Mouse (Mus musculus) ES-Bruce4 (cell line): ENCODE measurements at regions not wholly inside any gene's neighbourhood (a gene's known extent, or its start where the extent isn't known, plus 50 kb on each side); places are given as distances from the start of the nearest gene placed in this dataset.

Source experiments
- H3K27ac ChIP-seq: 2 replicates; pipeline ENCODE4 v1.5.1; 2012; ENCODE audit warnings: low read length, inconsistent platforms; ENCODE audit not compliant: insufficient read depth
- H3K27me3 ChIP-seq: 2 replicates; pipeline ENCODE4 v1.6.1; 2012; ENCODE audit warnings: mild to moderate bottlenecking, low read length, inconsistent platforms; ENCODE audit not compliant: control insufficient read depth, poor library complexity, insufficient read depth, severe bottlenecking
- H3K36me3 ChIP-seq: 2 replicates; pipeline ENCODE4 v1.6.1; 2012; ENCODE audit warnings: inconsistent platforms, mild to moderate bottlenecking, low read length, moderate library complexity; ENCODE audit not compliant: control insufficient read depth, poor library complexity, insufficient read depth, severe bottlenecking
- H3K4me1 ChIP-seq: one replicate; pipeline ENCODE4 v1.8.1; 2011; ENCODE audit warnings: low read length; ENCODE audit not compliant: control insufficient read depth, insufficient read depth
- H3K4me3 ChIP-seq: 2 replicates; pipeline ENCODE4 v1.5.1; 2011; ENCODE audit warnings: low read depth, mild to moderate bottlenecking, low read length
- H3K9ac ChIP-seq: 2 replicates; pipeline ENCODE4 v1.6.1; 2012; ENCODE audit warnings: low read depth, mild to moderate bottlenecking, inconsistent platforms; ENCODE audit not compliant: poor library complexity, severe bottlenecking
- H3K9me3 ChIP-seq: replicated peaks from 2 replicates; pipeline ENCODE4 v1.6.1; 2012; ENCODE audit warnings: mild to moderate bottlenecking, low read length, inconsistent platforms; ENCODE audit not compliant: control insufficient read depth, poor library complexity, insufficient read depth, severe bottlenecking
- CTCF ChIP-seq: IDR thresholded peaks from one replicate; pipeline ENCODE4 v1.8.1; 2011; ENCODE audit warnings: low read depth, low read length
- EP300 ChIP-seq: IDR thresholded peaks from 2 replicates; pipeline ENCODE4 v1.6.1; 2011; ENCODE audit warnings: low read depth, low read length; ENCODE audit not compliant: insufficient read depth
- POLR2A ChIP-seq: IDR thresholded peaks from one replicate; pipeline ENCODE4 v1.8.1; 2011; ENCODE audit warnings: low read length; ENCODE audit not compliant: insufficient read depth

DNA sequence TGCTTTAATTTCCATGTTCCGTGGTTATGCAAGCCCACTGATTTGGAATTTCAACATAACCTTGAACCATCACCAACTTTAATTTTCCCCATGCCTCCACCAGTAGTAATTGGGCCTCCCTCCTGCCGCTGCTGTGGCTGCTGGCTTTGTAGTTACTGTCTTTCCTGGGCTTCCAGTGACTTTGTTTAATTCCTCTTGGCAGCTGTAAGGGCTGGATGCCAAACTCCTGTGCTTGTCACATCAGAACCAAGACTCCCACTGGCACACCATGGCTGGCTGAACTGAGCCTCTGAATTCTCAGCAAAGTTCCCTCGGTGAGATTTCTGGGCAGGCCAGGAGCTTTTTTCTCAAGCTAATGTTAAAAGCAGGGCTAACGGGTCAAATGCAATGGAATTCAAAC lies 133.2 kb upstream of the Lyplal1 start:
- peaks cover 2% of the 10 kb centered on the region for H3K4me1 ChIP-seq
- no peak overlapping the region for H3K4me3 ChIP-seq
- no peaks in the 10 kb centered on the region for H3K9me3 ChIP-seq
- no peak overlapping the region for H3K9ac ChIP-seq
- no peak overlapping the region for H3K27ac ChIP-seq
- no peak for TF ChIP-seq CTCF
- no peak for TF ChIP-seq EP300
- TF ChIP-seq POLR2A = no peak
- no peaks in the 10 kb centered on the region for H3K36me3 ChIP-seq
- no peaks in the 10 kb centered on the region for H3K27me3 ChIP-seq

DNA sequence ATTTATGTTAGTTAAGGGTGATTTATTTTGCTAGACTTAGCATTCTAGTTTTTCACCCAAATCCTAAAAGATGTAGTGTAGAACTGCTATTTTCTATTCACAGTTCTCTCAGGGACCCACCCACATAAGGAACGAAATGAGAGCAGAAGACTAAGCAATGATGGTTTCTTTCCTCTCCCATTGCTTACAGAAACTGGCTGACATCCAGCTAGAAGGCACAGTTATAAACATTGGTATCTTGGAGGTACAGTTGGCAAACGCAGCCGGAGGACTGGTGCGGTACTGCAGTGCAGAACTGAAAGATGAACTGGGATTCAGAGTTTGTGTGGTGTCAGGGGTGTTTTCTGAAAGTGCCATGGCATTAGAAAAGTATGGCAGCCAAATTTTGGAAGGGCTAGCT lies 132.1 kb upstream of the Lyplal1 start:
- Histone ChIP-seq H3K27ac (no peak overlapping the region), H3K9me3 (no peaks in the 10 kb centered on the region), H3K36me3 (no peaks in the 10 kb centered on the region), H3K27me3 (no peaks in the 10 kb centered on the region), H3K9ac (no peak overlapping the region), H3K4me3 (no peak overlapping the region), H3K4me1 (no peaks in the 10 kb centered on the region)
- no peak for TF ChIP-seq POLR2A
- TF ChIP-seq CTCF = no peak
- no peak for TF ChIP-seq EP300

DNA sequence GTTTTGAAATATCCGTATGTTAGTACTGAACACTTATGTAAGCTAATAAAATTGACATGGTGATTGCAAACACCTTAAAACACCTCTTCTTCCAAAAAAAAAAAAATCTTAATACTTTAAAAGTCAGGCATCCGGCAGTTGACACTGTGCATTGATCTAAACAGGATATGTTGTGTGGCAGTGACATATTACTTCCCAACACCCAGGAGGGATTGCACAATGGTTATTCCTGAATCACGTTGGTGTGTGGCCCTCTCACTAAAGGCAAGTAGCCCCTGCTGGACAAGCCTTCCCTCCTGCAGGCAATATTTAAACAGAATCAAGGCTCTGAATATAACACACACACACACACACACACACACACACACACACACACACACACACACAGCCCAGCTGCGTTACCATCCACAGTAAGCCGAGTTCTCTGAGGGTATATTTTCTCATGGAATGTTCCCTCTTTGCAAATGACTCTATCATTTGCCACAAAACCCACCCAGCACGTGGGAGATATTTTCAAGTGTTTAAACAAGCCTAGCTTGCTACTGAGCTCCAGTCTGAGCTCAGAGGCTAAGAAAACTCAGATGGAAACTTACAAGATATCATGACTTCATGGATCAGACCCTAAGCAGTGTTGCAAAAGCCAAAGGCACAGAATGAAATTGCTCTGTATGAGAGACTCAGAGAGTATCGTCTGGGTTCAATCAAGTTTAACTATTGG lies 128.8 kb upstream of the Lyplal1 start:
- Histone ChIP-seq H3K27ac (no peak overlapping the region), H3K9ac (no peak overlapping the region)

DNA sequence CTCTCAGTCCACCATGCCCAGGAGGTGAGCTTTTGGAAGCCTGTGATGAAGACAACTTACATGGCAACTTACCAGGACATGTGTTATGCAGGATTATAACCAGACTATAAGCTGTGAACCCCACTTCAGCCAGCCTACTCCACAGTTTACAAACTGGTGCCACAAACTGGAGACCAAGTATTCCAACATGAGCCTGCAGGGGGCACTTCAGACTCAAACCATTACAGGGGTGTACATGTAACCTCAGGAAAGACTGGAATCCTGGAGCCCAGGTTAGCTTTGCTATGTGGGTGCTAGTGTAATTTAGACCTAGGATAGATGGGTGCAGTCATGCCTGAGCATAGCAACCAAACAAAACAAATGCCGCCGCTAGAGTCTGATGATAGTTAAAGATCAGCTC lies 124.0 kb upstream of the Lyplal1 start:
- Histone ChIP-seq H3K9ac (no peak overlapping the region), H3K36me3 (no peaks in the 10 kb centered on the region), H3K27me3 (no peaks in the 10 kb centered on the region), H3K27ac (no peak overlapping the region), H3K4me1 (peaks cover 2% of the 10 kb centered on the region), H3K9me3 (no peaks in the 10 kb centered on the region), H3K4me3 (no peak overlapping the region)
- TF ChIP-seq CTCF (peak; percentile 6), POLR2A (no peak)

More for the DNA sequence above, 128.8 kb upstream of the Lyplal1 start:
- Histone ChIP-seq H3K4me3 (no peak overlapping the region), H3K27me3 (no peaks in the 10 kb centered on the region), H3K36me3 (no peaks in the 10 kb centered on the region), H3K4me1 (no peaks in the 10 kb centered on the region), H3K9me3 (no peaks in the 10 kb centered on the region)
- TF ChIP-seq CTCF (no peak), POLR2A (no peak), EP300 (no peak)

DNA sequence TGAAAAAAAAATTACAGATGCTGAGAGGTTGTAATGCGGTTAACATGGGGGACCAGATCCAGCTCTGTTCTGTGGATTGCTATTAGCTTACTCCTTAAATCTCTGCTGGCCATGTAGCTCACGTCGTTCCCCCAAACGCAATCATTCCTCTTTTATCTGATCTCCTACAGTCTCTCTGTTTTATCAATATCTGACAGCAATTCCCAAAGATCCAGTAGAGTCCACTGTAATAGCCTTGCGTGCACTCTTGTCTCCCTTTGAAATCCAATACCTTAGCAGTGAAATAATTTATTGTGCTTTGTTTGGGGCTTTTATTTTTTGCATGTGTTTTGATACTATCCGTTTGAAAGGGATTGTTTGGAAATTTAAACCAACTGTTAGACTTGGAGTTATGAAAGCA lies 120.4 kb upstream of the Lyplal1 start:
- peaks cover 2% of the 10 kb centered on the region for H3K4me1 ChIP-seq
- no peaks in the 10 kb centered on the region for H3K27me3 ChIP-seq
- H3K27ac ChIP-seq = no peak overlapping the region
- TF ChIP-seq CTCF = no peak
- TF ChIP-seq EP300 = no peak
- TF ChIP-seq POLR2A = no peak
- no peaks in the 10 kb centered on the region for H3K9me3 ChIP-seq
- no peak overlapping the region for H3K4me3 ChIP-seq
- no peak overlapping the region for H3K9ac ChIP-seq
- no peaks in the 10 kb centered on the region for H3K36me3 ChIP-seq

DNA sequence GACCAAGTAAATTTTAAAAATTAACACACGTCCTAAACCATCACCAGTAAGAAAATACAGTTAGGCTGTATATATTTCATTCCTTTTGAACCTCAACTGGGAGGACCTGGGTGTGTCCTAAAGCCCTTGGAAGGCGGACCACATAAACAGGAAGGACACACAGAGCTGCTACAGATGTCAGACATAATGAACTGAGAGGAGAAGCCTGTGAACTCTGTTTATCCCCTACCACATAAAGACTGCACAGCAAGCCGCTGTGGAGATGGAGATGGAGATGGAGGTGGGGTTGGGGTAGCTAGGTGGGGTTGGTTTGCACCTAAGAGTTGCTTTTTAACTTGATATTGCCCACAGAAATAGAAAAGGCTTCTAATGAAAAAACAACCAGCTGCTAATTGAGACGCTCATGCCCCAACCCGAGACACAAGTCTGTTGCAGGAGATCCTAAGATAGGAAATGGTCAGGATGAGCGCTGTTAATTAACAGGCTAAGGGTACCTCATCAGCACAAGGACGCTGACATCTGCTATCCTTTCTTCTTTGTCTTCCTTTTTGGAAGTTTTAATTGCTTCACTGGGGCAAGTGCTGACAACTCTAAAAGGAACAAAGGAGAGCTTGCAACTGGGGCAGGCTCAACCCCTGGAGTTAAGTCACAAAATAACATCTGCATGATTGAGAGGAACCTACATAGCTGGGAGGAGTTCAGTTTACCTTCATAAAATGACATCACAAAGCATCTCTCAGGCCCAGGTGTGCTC lies 119.3 kb upstream of the Lyplal1 start:
- Histone ChIP-seq H3K27me3 (no peaks in the 10 kb centered on the region), H3K4me3 (no peak overlapping the region), H3K27ac (peak overlapping the region; percentile 76), H3K9ac (no peak overlapping the region), H3K9me3 (no peaks in the 10 kb centered on the region), H3K4me1 (peaks cover 2% of the 10 kb centered on the region), H3K36me3 (no peaks in the 10 kb centered on the region)
- TF ChIP-seq CTCF = no peak
- peak; percentile 76 for TF ChIP-seq EP300
